In the genomic region with DNA sequence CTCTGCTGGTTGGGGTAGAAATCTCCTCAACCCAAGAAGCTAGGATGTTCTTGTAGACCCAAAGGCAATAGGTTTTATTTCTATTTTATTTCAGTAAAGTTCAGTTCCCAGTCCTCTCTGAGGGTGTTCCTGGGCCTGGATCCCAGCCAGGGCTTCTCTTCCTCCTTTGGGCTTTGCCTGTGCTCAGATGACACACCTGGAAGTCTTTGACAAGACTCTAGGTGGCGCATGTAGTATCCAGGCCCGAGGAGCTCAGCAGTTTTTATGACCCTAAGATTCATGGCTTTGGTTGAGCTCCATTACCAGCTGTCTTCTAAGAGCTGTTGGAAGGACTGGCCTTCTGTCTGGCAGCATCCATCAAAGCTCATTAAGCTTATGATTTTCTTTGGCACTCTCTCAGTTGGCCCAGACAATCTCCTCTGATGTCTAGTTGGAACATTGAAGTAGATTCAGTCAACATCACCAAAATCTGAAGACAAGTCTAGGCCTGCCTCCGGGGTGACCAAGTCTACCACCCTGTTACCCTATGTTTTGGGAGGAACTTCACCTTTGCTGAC, we compare ENCODE assay signal across 16 mouse cellular contexts. TPM values are rescaled to one million over a fixed set of nuclear protein-coding genes. Genes with fewer than 3 reads are reported as not detected.
DNase-seq lines count a peak whose midpoint lies in the region; ATAC-seq and TF ChIP-seq lines count a peak whose summit lies in the region.
"Had no signal": no experiment of that assay in that cellular context is flagged by ENCODE, and none has a peak within 500 bp of the region (broad histone marks: within the 10 kb centered on the region; RNA-seq: fewer than 3 reads in every experiment).

No protein-coding gene starts in this region.

- peak; percentile 51 for DNase-seq in kidney, postnatal 0 days (ENCODE audit: low spot score)
- peak; percentile 34 for DNase-seq in CD4-positive helper T cell, adult 2 months (ENCODE audit: low read depth, low spot score)
- DNase-seq in R1 (ENCODE audit: low read depth, low spot score) = peak; percentile 49
- DNase-seq in large intestine, adult 2 months (ENCODE audit: low read depth, low spot score) = peak; percentile 66
- no peak for DNase-seq in embryo, embryonic 10 days (ENCODE audit: low spot score)
- DNase-seq: adrenal gland, adult 8-10 months; gastrocnemius, postnatal 36 days; right cerebral cortex, adult 18-20 months had no signal

- H3K36me3 ChIP-seq in kidney, postnatal 0 days (ENCODE audit: insufficient read depth, low read length) = no peaks in the 10 kb centered on the region
- no peaks in the 10 kb centered on the region for H3K36me3 ChIP-seq in kidney, embryonic 15.5 days
- H3K36me3 ChIP-seq: embryonic facial prominence, embryonic 12.5 days; hindbrain, embryonic 15.5 days; limb, embryonic 13.5 days; midbrain, embryonic 12.5 days; neural tube, embryonic 13.5 days had no signal

- no peak overlapping the region for H3K27ac ChIP-seq in kidney, postnatal 0 days
- no peak overlapping the region for H3K27ac ChIP-seq in kidney, embryonic 15.5 days
- H3K27ac ChIP-seq: embryonic facial prominence, embryonic 12.5 days; hindbrain, embryonic 15.5 days; limb, embryonic 13.5 days; midbrain, embryonic 12.5 days; neural tube, embryonic 13.5 days had no signal

- H3K27me3 ChIP-seq in kidney, postnatal 0 days (ENCODE audit: insufficient read depth, low read length) = no peaks in the 10 kb centered on the region
- H3K27me3 ChIP-seq in kidney, embryonic 15.5 days = no peaks in the 10 kb centered on the region
- H3K27me3 ChIP-seq: embryonic facial prominence, embryonic 12.5 days; hindbrain, embryonic 15.5 days; limb, embryonic 13.5 days; midbrain, embryonic 12.5 days; neural tube, embryonic 13.5 days had no signal

- peaks cover 8% of the 10 kb centered on the region; the same call in 1 of the 2 replicates for H3K4me1 ChIP-seq in kidney, postnatal 0 days (replicated peaks; ENCODE audit: insufficient read depth, low read length)
- H3K4me1 ChIP-seq in kidney, embryonic 15.5 days = peaks cover 14% of the 10 kb centered on the region

- no peak for ATAC-seq in kidney, postnatal 0 days (replicated peaks; ENCODE audit: low FRiP score, low read depth)
- no peak for ATAC-seq in kidney, embryonic 15.5 days (replicated peaks; ENCODE audit: low FRiP score)
- ATAC-seq in erythroblast, adult 5-6 weeks (replicated peaks; ENCODE audit: low FRiP score, poor library complexity, severe bottlenecking) = no peak
- ATAC-seq: forebrain, embryonic 16.5 days had no signal

- 57% methylated on average over 3 of the region's 3 CpGs for WGBS in kidney, postnatal 0 days
- WGBS in kidney, embryonic 15.5 days = 57% methylated on average over 3 of the region's 3 CpGs
- WGBS in large intestine, adult 2 months = 40% methylated on average over 3 of the region's 3 CpGs

- no peak overlapping the region for H3K4me3 ChIP-seq in kidney, postnatal 0 days (replicated peaks; ENCODE audit: low read depth, low read length)
- H3K4me3 ChIP-seq in kidney, embryonic 15.5 days (replicated peaks) = no peak overlapping the region
- H3K4me3 ChIP-seq: embryonic facial prominence, embryonic 12.5 days; hindbrain, embryonic 15.5 days; limb, embryonic 13.5 days; midbrain, embryonic 12.5 days; neural tube, embryonic 13.5 days had no signal

- H3K9ac ChIP-seq in kidney, postnatal 0 days (ENCODE audit: low read depth, low read length) = no peak overlapping the region
- no peak overlapping the region for H3K9ac ChIP-seq in kidney, embryonic 15.5 days
- H3K9ac ChIP-seq: embryonic facial prominence, embryonic 12.5 days; hindbrain, embryonic 15.5 days; limb, embryonic 13.5 days; midbrain, embryonic 12.5 days; neural tube, embryonic 13.5 days had no signal

- H3K4me2 ChIP-seq in kidney, postnatal 0 days (ENCODE audit: low read length) = no peak overlapping the region
- H3K4me2 ChIP-seq in kidney, embryonic 15.5 days = no peak overlapping the region
- H3K4me2 ChIP-seq: embryonic facial prominence, embryonic 12.5 days; hindbrain, embryonic 15.5 days; limb, embryonic 13.5 days; midbrain, embryonic 12.5 days; neural tube, embryonic 13.5 days had no signal

- peak; percentile 39; the same call in 1 of the 2 replicates for TF ChIP-seq CTCF in kidney, postnatal 0 days (IDR thresholded peaks at IDR 0.05; ENCODE audit: low read depth)

- H3K9me3 ChIP-seq in kidney, postnatal 0 days (replicated peaks; ENCODE audit: low read length) = no peaks in the 10 kb centered on the region
- H3K9me3 ChIP-seq in kidney, embryonic 15.5 days (replicated peaks) = no peaks in the 10 kb centered on the region
- H3K9me3 ChIP-seq: embryonic facial prominence, embryonic 12.5 days; hindbrain, embryonic 15.5 days; limb, embryonic 13.5 days; midbrain, embryonic 12.5 days; neural tube, embryonic 13.5 days had no signal

RNA-seq across cellular contexts. Expression of a gene that starts 2.5 kb away (rescaled TPM):
- polyA plus RNA-seq in kidney, postnatal 0 days (2015; fragmentation: Nextera tagmentation; extraction: Ambion mirVana) = 9.9 and 10.6 TPM in 2 replicates
- 13.2 and 15.4 TPM in 2 replicates for polyA plus RNA-seq in kidney, embryonic 15.5 days (2015; fragmentation: Nextera tagmentation; extraction: Ambion mirVana)
- 3.1 and 3.3 TPM in 2 replicates for polyA plus RNA-seq in large intestine, adult 2 months (2012; rRNA removed)
- total RNA-seq in erythroblast, adult 5-6 weeks (2015; ENCODE audit: low replicate concordance) = 4.8 and 5.0 TPM in 2 replicates
- total RNA-seq in erythroblast, adult 5-6 weeks (2017; ENCODE audit: low replicate concordance) = 3.7 and 9.8 TPM in 2 replicates
